ENCODE assay signal across 19 mouse cellular contexts in the genomic region with DNA sequence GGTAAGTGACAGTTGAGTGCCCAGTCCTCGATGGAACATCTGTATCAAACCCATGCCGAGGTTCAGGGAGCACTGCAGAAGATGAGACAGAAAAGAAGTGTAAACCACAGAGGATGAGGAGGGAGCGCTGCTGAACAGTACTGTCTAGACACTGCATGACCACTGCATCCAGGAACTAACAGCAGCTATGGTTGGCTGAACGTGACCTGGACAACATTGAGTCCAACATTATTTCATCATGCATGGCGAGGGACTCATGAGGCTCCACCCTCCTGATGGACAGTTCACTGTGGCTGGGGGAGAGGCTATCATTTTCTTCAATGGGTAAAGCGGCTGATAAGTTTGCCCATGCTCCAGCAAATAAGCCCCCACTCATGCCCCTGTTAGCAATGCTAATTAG.
"Had no signal": no experiment of that assay in that cellular context is flagged by ENCODE, and none has a peak within 500 bp of the region (broad histone marks: within the 10 kb centered on the region; RNA-seq: fewer than 3 reads in every experiment).

No protein-coding gene starts in this region.

- DNase-seq: liver; liver, postnatal 0 days; lung, embryonic 14.5 days; midbrain, embryonic 14.5 days; right cerebral cortex, adult 18-20 months; right cerebral cortex, postnatal 14 days; right cerebral cortex, postnatal 4 days; thymus, adult 18-20 months; thymus, postnatal 36 days had no signal

- H3K4me2 ChIP-seq: limb, embryonic 13.5 days; lung, embryonic 14.5 days; midbrain, embryonic 11.5 days; neural tube, embryonic 12.5 days; neural tube, embryonic 15.5 days had no signal

- H3K4me3 ChIP-seq: limb, embryonic 10.5 days; limb, embryonic 13.5 days; neural tube, embryonic 12.5 days; neural tube, embryonic 15.5 days had no signal

- H3K27me3 ChIP-seq: limb, embryonic 13.5 days; neural tube, embryonic 12.5 days; neural tube, embryonic 15.5 days had no signal

- H3K27ac ChIP-seq: limb, embryonic 10.5 days; limb, embryonic 13.5 days; liver, embryonic 14.5 days; macrophage; neural tube, embryonic 12.5 days; neural tube, embryonic 15.5 days had no signal

- ATAC-seq: inflammation-experienced regulatory T-cells, adult 6 months; intestine, embryonic 16.5 days; liver, postnatal 0 days; lung, postnatal 0 days had no signal

- H3K4me1 ChIP-seq: limb, embryonic 10.5 days; limb, embryonic 13.5 days; neural tube, embryonic 12.5 days; neural tube, embryonic 15.5 days had no signal

- H3K36me3 ChIP-seq: limb, embryonic 10.5 days; limb, embryonic 13.5 days; neural tube, embryonic 12.5 days; neural tube, embryonic 15.5 days had no signal

- H3K9me3 ChIP-seq: limb, embryonic 10.5 days; limb, embryonic 13.5 days; neural tube, embryonic 12.5 days; neural tube, embryonic 15.5 days had no signal

- H3K9ac ChIP-seq: limb, embryonic 13.5 days; liver, embryonic 14.5 days; liver, postnatal 0 days; lung, embryonic 14.5 days; neural tube, embryonic 12.5 days; neural tube, embryonic 15.5 days had no signal
